Mouse (Mus musculus) heart, embryonic 12.5 days (tissue): ENCODE measurements at regions not wholly inside any gene's neighbourhood (a gene's known extent, or its start where the extent isn't known, plus 50 kb on each side); places are given as distances from the start of the nearest gene placed in this dataset.

ENCODE experiments used
- ATAC-seq: fragments of 200-750 bp; cut with Nextera tagmentation; 2 replicates; pipeline ENCODE4 v1.8.0; 2017; ENCODE audit warnings: moderate TSS enrichment, moderate library complexity; ENCODE audit not compliant: insufficient number of reproducible peaks, low FRiP score
- H3K27ac ChIP-seq: fragments of 300-500 bp; sonication (generic); 2 replicates; pipeline ENCODE4 v1.5.1; 2016; ENCODE audit warnings: mild to moderate bottlenecking, moderate library complexity; ENCODE audit not compliant: poor library complexity, severe bottlenecking
- H3K27me3 ChIP-seq: fragments of 300-500 bp; sonication (generic); replicated peaks from 2 replicates; pipeline ENCODE4 v1.6.1; 2016; ENCODE audit warnings: mild to moderate bottlenecking, moderate library complexity
- H3K36me3 ChIP-seq: fragments of 300-500 bp; sonication (generic); 2 replicates; pipeline ENCODE4 v1.6.1; 2016; ENCODE audit warnings: mild to moderate bottlenecking, moderate library complexity
- H3K4me1 ChIP-seq: fragments of 300-500 bp; sonication (generic); replicated peaks from 2 replicates; pipeline ENCODE4 v1.6.1; 2016; ENCODE audit warnings: mild to moderate bottlenecking
- H3K4me2 ChIP-seq: fragments of 300-500 bp; sonication (generic); 2 replicates; pipeline ENCODE4 v1.6.1; 2016; ENCODE audit warnings: mild to moderate bottlenecking, moderate library complexity
- H3K4me3 ChIP-seq: fragments of 300-500 bp; sonication (generic); 2 replicates; pipeline ENCODE4 v1.5.1; 2016; ENCODE audit warnings: mild to moderate bottlenecking
- H3K9ac ChIP-seq: fragments of 300-500 bp; sonication (generic); 2 replicates; pipeline ENCODE4 v1.6.1; 2016; ENCODE audit warnings: mild to moderate bottlenecking, moderate library complexity
- H3K9me3 ChIP-seq: fragments of 300-500 bp; sonication (generic); replicated peaks from 2 replicates; pipeline ENCODE4 v1.6.1; 2016; ENCODE audit warnings: mild to moderate bottlenecking, moderate library complexity
- WGBS: fragments of 180-500 bp; shearing (Covaris S2); methylation state at CpG from one replicate; pipeline ENCODE4 v1.1.7; 2016; 5-methylcytosine and 5-hydroxymethylcytosine counted together

GRCm38 (mm10) chr1:32887728-32888127, 340.6 kb upstream of the Gm5415 start:
- Histone ChIP-seq H3K36me3 (no peaks in the 10 kb centered on the region), H3K27ac (no peak overlapping the region), H3K4me2 (no peak overlapping the region), H3K4me1 (no peaks in the 10 kb centered on the region), H3K27me3 (no peaks in the 10 kb centered on the region), H3K9me3 (no peaks in the 10 kb centered on the region), H3K4me3 (no peak overlapping the region), H3K9ac (no peak overlapping the region)
- ATAC-seq: no peak

DNA sequence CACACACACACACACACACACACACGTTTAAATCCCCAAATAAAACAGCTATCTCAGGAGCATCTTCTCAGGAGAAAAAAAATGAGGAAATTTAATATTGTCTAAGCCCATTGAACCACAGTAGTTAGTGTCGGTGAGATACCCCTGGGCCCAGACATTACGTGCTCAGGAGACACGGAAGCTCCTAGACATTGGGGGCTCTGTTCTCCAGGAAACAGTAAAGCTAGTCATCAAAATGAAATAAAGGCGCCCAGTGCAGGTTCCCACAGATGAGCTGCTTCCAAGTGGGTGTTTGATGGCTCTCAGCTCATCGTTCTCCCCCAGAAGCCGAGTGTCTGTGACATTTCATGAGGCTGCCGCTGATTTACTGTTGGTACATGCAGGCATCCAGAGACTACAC, 325.8 kb upstream of the Gm5415 start:
- 73% methylated on average over 8 of the region's 8 CpGs for whole genome bisulfite sequencing
- Histone ChIP-seq H3K9me3 (no peaks in the 10 kb centered on the region), H3K4me1 (peaks cover 3% of the 10 kb centered on the region; the same call in 1 of the 2 replicates), H3K4me2 (no peak overlapping the region), H3K27ac (no peak overlapping the region), H3K36me3 (no peaks in the 10 kb centered on the region), H3K9ac (no peak overlapping the region), H3K27me3 (no peaks in the 10 kb centered on the region), H3K4me3 (no peak overlapping the region)
- ATAC-seq: no peak

- no peak for ATAC-seq
- WGBS: 65% methylated on average over 1 of the region's 1 CpGs
- H3K4me3 ChIP-seq: no peak overlapping the region
- H3K27ac ChIP-seq: no peak overlapping the region
- no peak overlapping the region for H3K9ac ChIP-seq
- no peaks in the 10 kb centered on the region for H3K36me3 ChIP-seq
- no peak overlapping the region for H3K4me2 ChIP-seq
- H3K27me3 ChIP-seq: no peaks in the 10 kb centered on the region
- no peaks in the 10 kb centered on the region for H3K4me1 ChIP-seq
- no peaks in the 10 kb centered on the region for H3K9me3 ChIP-seq
Measured at GRCm38 (mm10) chr1:32866111-32866510, 319.0 kb upstream of the Gm5415 start.

DNA sequence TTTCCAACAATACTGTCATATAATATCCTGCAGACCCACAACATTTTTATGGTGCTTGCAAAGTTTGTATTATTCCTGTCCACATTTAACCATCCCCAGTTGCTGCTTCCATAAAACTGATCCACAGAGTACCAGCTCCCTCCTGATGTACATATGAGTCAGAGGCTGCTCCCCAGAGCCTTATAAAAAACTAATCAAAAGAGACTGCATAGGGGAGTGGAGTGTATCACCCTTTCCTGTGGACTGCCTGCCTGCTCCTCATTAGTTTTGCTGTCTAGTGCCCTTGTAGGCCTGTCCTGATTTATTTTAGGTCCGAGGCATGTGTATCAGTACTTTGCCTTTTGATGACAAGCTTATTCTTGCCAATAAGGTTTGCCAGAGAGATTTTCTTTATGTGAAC, 310.9 kb upstream of the Gm5415 start:
- Histone ChIP-seq H3K4me3 (no peak overlapping the region), H3K27me3 (no peaks in the 10 kb centered on the region), H3K4me1 (no peaks in the 10 kb centered on the region), H3K9ac (no peak overlapping the region), H3K9me3 (no peaks in the 10 kb centered on the region), H3K27ac (no peak overlapping the region), H3K36me3 (no peaks in the 10 kb centered on the region), H3K4me2 (no peak overlapping the region)
- 72% methylated on average over 1 of the region's 1 CpGs for WGBS
- ATAC-seq: no peak
